ENCODE assay signal across 28 mouse cellular contexts in the genomic region with DNA sequence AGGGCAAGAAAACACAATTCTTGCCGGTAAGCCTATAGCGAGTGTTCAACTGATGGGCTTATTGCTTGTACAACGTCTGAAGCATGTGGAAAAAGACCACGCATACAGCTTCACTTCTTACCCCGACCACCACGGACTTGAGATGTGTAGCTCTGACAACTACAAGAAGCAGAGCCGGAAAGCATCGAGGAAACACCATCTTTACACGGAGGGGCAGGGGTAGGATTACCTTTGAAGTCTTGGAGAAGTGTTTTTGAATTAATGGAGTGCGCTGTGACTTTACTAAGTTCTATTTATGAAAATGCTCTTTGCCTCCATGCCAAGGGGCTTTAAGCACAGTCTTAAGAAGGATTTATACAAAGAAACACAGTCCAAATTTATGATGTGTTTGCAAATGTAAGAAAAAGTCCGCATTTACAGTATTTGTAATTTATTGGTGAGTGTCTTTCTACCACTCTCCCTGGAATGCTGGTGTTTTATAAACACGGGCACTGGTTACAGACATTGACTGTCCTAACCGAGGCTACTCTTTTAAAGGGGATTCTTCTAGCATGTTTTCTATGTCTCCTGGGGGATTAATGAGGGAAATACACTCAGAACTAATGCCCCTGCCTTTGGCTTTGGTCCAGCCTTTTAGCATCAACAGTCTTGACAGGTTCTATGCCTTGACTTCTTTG.
DNase-seq lines count a peak whose midpoint lies in the region; ATAC-seq and TF ChIP-seq lines count a peak whose summit lies in the region.
"Had no signal": no experiment of that assay in that cellular context is flagged by ENCODE, and none has a peak within 500 bp of the region (broad histone marks: within the 10 kb centered on the region; RNA-seq: fewer than 3 reads in every experiment).

No protein-coding gene starts in this region.

- no peak overlapping the region for H3K9ac ChIP-seq in intestine, embryonic 15.5 days
- H3K9ac ChIP-seq in intestine, postnatal 0 days (ENCODE audit: low read depth, low read length): no peak overlapping the region
- H3K9ac ChIP-seq in neural tube, embryonic 15.5 days (replicated peaks): no peak overlapping the region
- no peak overlapping the region for H3K9ac ChIP-seq in stomach, postnatal 0 days (ENCODE audit: low read length)
- H3K9ac ChIP-seq: embryonic facial prominence, embryonic 15.5 days; forebrain, embryonic 12.5 days; heart, embryonic 15.5 days; hindbrain, embryonic 13.5 days; liver, embryonic 14.5 days; neural tube, embryonic 12.5 days had no signal

- H3K9me3 ChIP-seq in intestine, embryonic 15.5 days: no peaks in the 10 kb centered on the region
- H3K9me3 ChIP-seq in intestine, postnatal 0 days (ENCODE audit: control insufficient read depth): no peaks in the 10 kb centered on the region
- H3K9me3 ChIP-seq in neural tube, embryonic 15.5 days (replicated peaks): no peaks in the 10 kb centered on the region
- no peaks in the 10 kb centered on the region for H3K9me3 ChIP-seq in stomach, postnatal 0 days (ENCODE audit: control insufficient read depth, low read length)
- H3K9me3 ChIP-seq: embryonic facial prominence, embryonic 10.5 days; embryonic facial prominence, embryonic 15.5 days; forebrain, embryonic 12.5 days; heart, embryonic 10.5 days; heart, embryonic 15.5 days; hindbrain, embryonic 13.5 days; neural tube, embryonic 12.5 days had no signal

- peak; percentile 45 for ATAC-seq in intestine, embryonic 15.5 days
- ATAC-seq in intestine, postnatal 0 days: no peak
- ATAC-seq in neural tube, embryonic 15.5 days (ENCODE audit: low FRiP score): no peak
- ATAC-seq in stomach, postnatal 0 days (ENCODE audit: low FRiP score, low TSS enrichment): peak; percentile 26; the same call in 1 of the 2 replicates
- ATAC-seq: CD4-positive, CD25-positive, alpha-beta regulatory T cell, adult 4 months; midbrain, embryonic 16.5 days had no signal

- H3K36me3 ChIP-seq in intestine, embryonic 15.5 days: no peaks in the 10 kb centered on the region
- no peaks in the 10 kb centered on the region for H3K36me3 ChIP-seq in intestine, postnatal 0 days (ENCODE audit: control insufficient read depth, insufficient read depth)
- no peaks in the 10 kb centered on the region for H3K36me3 ChIP-seq in neural tube, embryonic 15.5 days
- H3K36me3 ChIP-seq in stomach, postnatal 0 days (ENCODE audit: control insufficient read depth, insufficient read depth, low read length): no peaks in the 10 kb centered on the region
- H3K36me3 ChIP-seq: embryonic facial prominence, embryonic 10.5 days; embryonic facial prominence, embryonic 15.5 days; forebrain, embryonic 12.5 days; heart, embryonic 10.5 days; heart, embryonic 15.5 days; hindbrain, embryonic 13.5 days; neural tube, embryonic 12.5 days had no signal

- peak; percentile 56 for DNase-seq in lung, postnatal 10 days
- no peak for DNase-seq in lung, adult 18-20 months
- DNase-seq in stomach, postnatal 0 days (ENCODE audit: low spot score): no peak
- DNase-seq in left cerebral cortex, adult 8-10 months (ENCODE audit: low spot score in 2 of 2): no peak
- DNase-seq: adrenal gland, postnatal 36 days; cerebellum, adult 18-20 months; cerebellum, postnatal 10 days; gastrocnemius, postnatal 14 days; heart, postnatal 36 days; kidney, adult 2 months; kidney, postnatal 36 days; liver; thymus, adult 18-20 months; thymus, postnatal 25 days had no signal

- H3K27ac ChIP-seq in intestine, embryonic 15.5 days: no peak overlapping the region
- H3K27ac ChIP-seq in intestine, postnatal 0 days (ENCODE audit: low read depth, low read length): no peak overlapping the region
- peak overlapping the region; percentile 28; the same call in 1 of the 2 replicates for H3K27ac ChIP-seq in neural tube, embryonic 15.5 days (replicated peaks)
- H3K27ac ChIP-seq in stomach, postnatal 0 days (replicated peaks): no peak overlapping the region
- H3K27ac ChIP-seq: embryonic facial prominence, embryonic 10.5 days; embryonic facial prominence, embryonic 15.5 days; forebrain, embryonic 12.5 days; heart, embryonic 10.5 days; heart, embryonic 15.5 days; hindbrain, embryonic 13.5 days; layer of hippocampus, adult 2 months; liver, embryonic 14.5 days; neural tube, embryonic 12.5 days had no signal

- no peak for TF ChIP-seq EP300 in stomach, postnatal 0 days (optimal IDR thresholded peaks at IDR 0.05)

- H3K4me1 ChIP-seq in intestine, embryonic 15.5 days (replicated peaks): 0 out of 2 replicates have a peak, but pooled peaks cover 2% of the 10 kb centered on the region
- H3K4me1 ChIP-seq in intestine, postnatal 0 days (replicated peaks; ENCODE audit: control insufficient read depth, insufficient read depth, low read length): no peaks in the 10 kb centered on the region
- peaks cover 26% of the 10 kb centered on the region for H3K4me1 ChIP-seq in neural tube, embryonic 15.5 days
- H3K4me1 ChIP-seq in stomach, postnatal 0 days (replicated peaks; ENCODE audit: control insufficient read depth, insufficient read depth): no peaks in the 10 kb centered on the region
- H3K4me1 ChIP-seq: embryonic facial prominence, embryonic 10.5 days; embryonic facial prominence, embryonic 15.5 days; forebrain, embryonic 12.5 days; heart, embryonic 10.5 days; heart, embryonic 15.5 days had no signal

- no peaks in the 10 kb centered on the region for H3K27me3 ChIP-seq in intestine, embryonic 15.5 days (replicated peaks)
- H3K27me3 ChIP-seq in intestine, postnatal 0 days (replicated peaks; ENCODE audit: control insufficient read depth, insufficient read depth, low read length): 0 out of 2 replicates have a peak, but pooled peaks cover 6% of the 10 kb centered on the region
- no peaks in the 10 kb centered on the region for H3K27me3 ChIP-seq in neural tube, embryonic 15.5 days (replicated peaks)
- no peaks in the 10 kb centered on the region for H3K27me3 ChIP-seq in stomach, postnatal 0 days (ENCODE audit: control insufficient read depth, insufficient read depth, low read length)
- H3K27me3 ChIP-seq: hindbrain, embryonic 13.5 days; neural tube, embryonic 12.5 days had no signal

- WGBS in intestine, embryonic 15.5 days: 43% methylated on average over 13 of the region's 13 CpGs
- WGBS in intestine, postnatal 0 days: 57% methylated on average over 13 of the region's 13 CpGs
- WGBS in neural tube, embryonic 15.5 days: 57% methylated on average over 13 of the region's 13 CpGs
- 45% methylated on average over 13 of the region's 13 CpGs for WGBS in stomach, postnatal 0 days

- TF ChIP-seq CTCF in intestine, postnatal 0 days (IDR thresholded peaks at IDR 0.05; ENCODE audit: low read depth): no peak
- no peak for TF ChIP-seq CTCF in stomach, postnatal 0 days (IDR thresholded peaks at IDR 0.05; ENCODE audit: low read depth)

- no peak overlapping the region for H3K4me2 ChIP-seq in intestine, embryonic 15.5 days (replicated peaks)
- no peak overlapping the region for H3K4me2 ChIP-seq in intestine, postnatal 0 days (replicated peaks; ENCODE audit: low read depth)
- no peak overlapping the region for H3K4me2 ChIP-seq in neural tube, embryonic 15.5 days
- no peak overlapping the region for H3K4me2 ChIP-seq in stomach, postnatal 0 days (replicated peaks; ENCODE audit: low read depth)
- H3K4me2 ChIP-seq: embryonic facial prominence, embryonic 15.5 days; forebrain, embryonic 12.5 days; heart, embryonic 15.5 days; hindbrain, embryonic 13.5 days; neural tube, embryonic 12.5 days had no signal

- H3K4me3 ChIP-seq in intestine, embryonic 15.5 days (replicated peaks): no peak overlapping the region
- no peak overlapping the region for H3K4me3 ChIP-seq in intestine, postnatal 0 days (ENCODE audit: low read depth, low read length)
- no peak overlapping the region for H3K4me3 ChIP-seq in neural tube, embryonic 15.5 days (replicated peaks)
- H3K4me3 ChIP-seq in stomach, postnatal 0 days (ENCODE audit: low read depth, low read length): no peak overlapping the region
- H3K4me3 ChIP-seq: embryonic facial prominence, embryonic 10.5 days; embryonic facial prominence, embryonic 15.5 days; forebrain, embryonic 12.5 days; heart, embryonic 10.5 days; heart, embryonic 15.5 days; hindbrain, embryonic 13.5 days; layer of hippocampus, adult 2 months; neural tube, embryonic 12.5 days had no signal

Comparison
In these comparisons a context has a peak if more than half of its experiments do, and no peak if none do; other contexts are left out.
1. ATAC-seq: peak in intestine, embryonic 15.5 days (single experiment) and stomach, postnatal 0 days (single experiment); none in intestine, postnatal 0 days (single experiment) and neural tube, embryonic 15.5 days (single experiment).